Mouse (Mus musculus) bone marrow macrophage, adult 2 months (primary cell): ENCODE measurements at regions not wholly inside any gene's neighbourhood (a gene's known extent, or its start where the extent isn't known, plus 50 kb on each side); places are given as distances from the start of the nearest gene placed in this dataset.

Experiments
- H3K27ac ChIP-seq: 2 replicates; pipeline ENCODE4 v1.5.1; 2012; ENCODE audit warnings: low read depth, low read length; ENCODE audit not compliant: insufficient read depth
- H3K4me1 ChIP-seq: 2 replicates; pipeline ENCODE4 v1.6.1; 2012; ENCODE audit warnings: low read length; ENCODE audit not compliant: control insufficient read depth, insufficient read depth
- H3K4me3 ChIP-seq: 2 replicates; pipeline ENCODE4 v1.5.1; 2012; ENCODE audit warnings: mild to moderate bottlenecking, low read length, moderate library complexity; ENCODE audit not compliant: insufficient read depth
- CTCF ChIP-seq: IDR thresholded peaks from 2 replicates; pipeline ENCODE4 v1.5.1; 2012; ENCODE audit warnings: low read depth, mild to moderate bottlenecking, low read length, moderate library complexity
- POLR2A ChIP-seq: IDR thresholded peaks from 2 replicates; pipeline ENCODE4 v1.6.1; 2012; ENCODE audit warnings: mild to moderate bottlenecking, low read depth, low read length, borderline replicate concordance

GRCm38 (mm10) chr9:23123452-23123851, 99.4 kb upstream of the Bmper start:
- no peak for TF ChIP-seq POLR2A
- TF ChIP-seq CTCF: no peak
- Histone ChIP-seq H3K4me3 (no peak overlapping the region), H3K27ac (no peak overlapping the region)

GRCm38 (mm10) chr9:23125761-23126704, 96.8 kb upstream of the Bmper start:
- no peak overlapping the region for H3K4me3 ChIP-seq
- H3K4me1 ChIP-seq: no peaks in the 10 kb centered on the region
- TF ChIP-seq CTCF (no peak), POLR2A (no peak)
- no peak overlapping the region for H3K27ac ChIP-seq

More at GRCm38 (mm10) chr9:23123452-23123851, 99.4 kb upstream of the Bmper start:
- no peaks in the 10 kb centered on the region for H3K4me1 ChIP-seq

DNA sequence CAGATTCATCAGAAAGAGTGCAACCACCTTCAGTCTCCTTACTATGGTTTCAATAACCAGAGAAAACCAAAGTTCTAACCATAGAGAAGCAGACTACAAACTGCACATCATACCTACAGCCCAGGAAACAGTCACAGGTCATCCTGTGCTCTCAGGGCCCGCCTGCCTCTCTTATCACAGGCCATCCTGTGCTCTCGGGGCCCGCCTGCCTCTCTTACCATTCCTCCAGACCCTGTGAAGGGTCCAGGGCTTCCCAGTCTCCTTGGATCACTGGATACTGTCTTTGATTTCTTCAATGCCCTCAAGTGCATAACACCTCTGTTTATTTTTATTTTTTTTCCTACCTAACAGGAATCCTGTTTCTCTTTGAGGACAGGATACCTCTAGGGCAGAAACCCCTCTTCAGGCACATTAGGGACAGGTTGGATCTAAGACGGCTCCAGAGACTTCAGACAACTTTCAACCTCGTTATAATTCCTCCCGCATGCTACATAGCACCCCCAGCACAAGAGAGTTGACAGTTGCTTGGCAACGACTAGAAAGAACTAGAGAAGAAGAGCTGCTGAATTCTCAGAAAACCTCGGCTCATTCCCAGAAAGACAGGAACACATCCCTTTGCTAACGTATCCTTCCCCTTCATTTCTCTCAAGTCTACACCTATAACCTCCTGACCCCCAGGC, 95.4 kb upstream of the Bmper start:
- TF ChIP-seq POLR2A: no peak
- no peak for TF ChIP-seq CTCF
- no peak overlapping the region for H3K4me3 ChIP-seq
- H3K27ac ChIP-seq: no peak overlapping the region
- H3K4me1 ChIP-seq: no peaks in the 10 kb centered on the region

DNA sequence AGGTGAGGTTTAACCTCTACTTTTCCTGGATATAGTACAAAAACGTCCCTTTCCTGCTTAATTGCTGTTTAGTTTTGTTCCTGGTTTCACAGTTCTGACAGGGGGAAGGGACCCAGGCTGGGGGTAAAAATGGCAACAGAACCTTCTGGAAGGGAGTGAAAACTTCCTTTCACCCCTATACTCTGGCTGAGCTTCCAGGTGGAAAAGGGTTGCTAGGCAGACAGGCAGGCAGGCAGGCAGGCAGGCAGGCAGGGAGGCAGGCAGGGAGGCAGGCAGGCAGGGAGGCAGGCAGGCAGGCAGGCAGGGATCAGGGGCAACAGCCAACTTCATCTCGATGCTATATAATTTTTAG, 94.9 kb upstream of the Bmper start:
- TF ChIP-seq POLR2A (no peak), CTCF (no peak)

DNA sequence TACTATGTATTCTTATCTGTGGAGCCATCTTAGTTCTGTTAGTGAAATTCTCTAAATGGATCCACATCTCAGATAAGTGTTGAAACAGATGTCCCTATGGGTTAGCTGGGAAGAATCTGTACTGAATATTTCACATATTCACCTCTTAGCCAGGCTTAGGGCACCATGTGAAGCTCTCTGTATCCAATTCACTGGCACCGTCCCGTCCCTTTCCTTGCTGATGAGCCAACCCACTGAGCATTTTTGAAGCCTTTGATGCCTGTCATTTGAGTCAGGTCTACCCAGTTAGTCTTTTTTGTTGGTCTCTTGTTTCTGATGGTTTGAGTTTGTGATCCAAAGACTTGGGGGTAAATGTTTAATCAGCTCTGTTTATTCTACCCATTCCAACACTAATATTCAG, 88.9 kb upstream of the Bmper start:
- no peak for TF ChIP-seq POLR2A
- no peak for TF ChIP-seq CTCF
- peaks cover 2% of the 10 kb centered on the region; the same call in 1 of the 2 replicates for H3K4me1 ChIP-seq
- H3K27ac ChIP-seq: no peak overlapping the region
- H3K4me3 ChIP-seq: no peak overlapping the region

More for the DNA sequence above, 94.9 kb upstream of the Bmper start:
- H3K4me3 ChIP-seq: no peak overlapping the region
- H3K27ac ChIP-seq: no peak overlapping the region
- H3K4me1 ChIP-seq: no peaks in the 10 kb centered on the region

DNA sequence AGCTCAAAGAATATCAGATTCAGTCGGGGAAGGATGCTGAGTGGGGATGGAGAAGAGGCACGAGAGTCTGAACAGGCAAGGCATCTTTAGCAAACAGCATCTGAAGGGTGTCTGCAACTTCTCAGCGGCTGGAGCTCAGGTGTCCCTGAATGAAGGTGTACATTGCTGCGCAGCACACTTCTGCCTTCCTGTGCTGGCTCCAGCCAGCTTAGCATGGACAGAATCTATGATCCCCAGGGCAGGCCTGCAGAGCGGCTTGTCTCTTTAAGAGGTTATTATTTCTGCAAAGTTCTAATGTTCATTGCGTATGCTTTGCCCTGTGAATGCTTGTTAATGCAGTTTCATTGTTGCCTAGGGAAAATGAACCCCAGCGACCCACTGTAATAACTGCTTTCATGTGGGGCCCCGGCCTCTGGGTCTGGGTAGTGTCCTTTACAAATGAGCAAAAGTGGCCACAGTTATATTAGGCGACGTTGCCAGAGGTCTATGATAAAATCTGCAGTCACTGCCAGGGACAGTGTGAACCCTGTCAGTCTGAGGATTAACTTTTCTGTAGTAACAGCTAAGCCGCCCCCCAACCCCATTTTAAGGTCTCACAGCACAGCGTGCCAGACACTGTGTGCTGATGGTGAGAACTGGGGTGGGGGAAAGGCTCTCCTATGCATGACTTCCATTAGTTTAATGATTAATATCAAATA, 88.3 kb upstream of the Bmper start:
- TF ChIP-seq POLR2A (no peak), CTCF (no peak)
- Histone ChIP-seq H3K27ac (no peak overlapping the region), H3K4me1 (peaks cover 2% of the 10 kb centered on the region; the same call in 1 of the 2 replicates), H3K4me3 (no peak overlapping the region)

DNA sequence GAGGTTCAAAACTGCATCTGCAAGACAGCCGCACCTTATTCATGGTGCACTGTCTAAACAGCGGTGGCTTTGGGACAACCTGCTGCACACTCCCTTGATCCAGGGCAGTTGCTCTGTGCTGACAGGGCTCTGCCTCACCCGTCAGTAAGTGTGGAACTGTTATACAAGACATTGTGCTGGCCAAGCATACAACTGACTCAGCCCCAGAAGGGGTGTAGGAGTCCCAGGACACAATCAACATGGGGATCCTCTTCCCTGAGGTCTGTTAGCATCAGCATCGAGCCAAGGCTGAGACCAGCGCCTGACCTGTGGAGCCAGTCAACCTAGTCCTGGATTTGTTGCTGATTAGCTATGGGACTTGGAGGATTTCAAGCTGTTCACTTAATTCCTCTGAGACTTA, 86.4 kb upstream of the Bmper start:
- Histone ChIP-seq H3K4me3 (no peak overlapping the region), H3K4me1 (peaks cover 2% of the 10 kb centered on the region; the same call in 1 of the 2 replicates), H3K27ac (no peak overlapping the region)
- no peak for TF ChIP-seq POLR2A
- TF ChIP-seq CTCF: no peak

- Histone ChIP-seq H3K4me3 (no peak overlapping the region), H3K4me1 (peaks cover 2% of the 10 kb centered on the region; the same call in 1 of the 2 replicates), H3K27ac (no peak overlapping the region)
- TF ChIP-seq CTCF (no peak), POLR2A (no peak)
Measured at GRCm38 (mm10) chr9:23137682-23138210, 85.1 kb upstream of the Bmper start.

GRCm38 (mm10) chr9:23139580-23140162, 83.2 kb upstream of the Bmper start:
- H3K4me3 ChIP-seq: no peak overlapping the region
- TF ChIP-seq POLR2A: no peak
- TF ChIP-seq CTCF: no peak
- no peak overlapping the region for H3K27ac ChIP-seq
- H3K4me1 ChIP-seq: peaks cover 2% of the 10 kb centered on the region; the same call in 1 of the 2 replicates
